In the genomic region with DNA sequence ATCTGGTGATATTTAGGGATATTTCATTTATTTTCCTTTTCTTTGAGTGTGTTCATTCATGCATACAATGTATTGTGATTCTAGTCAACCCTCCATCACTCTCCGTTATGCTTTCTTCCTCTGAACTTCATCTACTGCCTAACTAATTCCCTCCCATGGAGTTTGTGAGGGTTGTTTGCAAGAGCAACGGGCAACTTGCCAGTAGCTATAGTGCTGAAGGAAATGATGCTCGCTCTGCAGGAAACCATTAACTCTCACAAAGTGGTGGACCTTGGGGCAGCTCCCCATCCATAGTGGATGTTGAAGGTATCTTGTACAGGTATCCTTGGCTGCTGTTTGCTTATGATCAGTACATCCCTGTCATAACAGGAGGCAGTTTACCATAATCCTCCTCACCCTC, we compare ENCODE assay signal across 19 mouse cellular contexts. TPM values are rescaled to one million over a fixed set of nuclear protein-coding genes. Genes with fewer than 3 reads are reported as not detected.
DNase-seq lines count a peak whose midpoint lies in the region; ATAC-seq lines count a peak whose summit lies in the region.
"Had no signal": no experiment of that assay in that cellular context is flagged by ENCODE, and none has a peak within 500 bp of the region (broad histone marks: within the 10 kb centered on the region; RNA-seq: fewer than 3 reads in every experiment).

No protein-coding gene starts in this region.

- no peak overlapping the region for H3K9ac ChIP-seq in forebrain, embryonic 13.5 days
- H3K9ac ChIP-seq in forebrain, embryonic 12.5 days = no peak overlapping the region
- H3K9ac ChIP-seq in hindbrain, embryonic 16.5 days (ENCODE audit: low read depth, low read length) = no peak overlapping the region; the same call in 1 of the 2 replicates
- no peak overlapping the region for H3K9ac ChIP-seq in neural tube, embryonic 14.5 days (replicated peaks; ENCODE audit: low read depth, low read length)
- H3K9ac ChIP-seq: embryonic facial prominence, embryonic 12.5 days; heart, embryonic 15.5 days; kidney, embryonic 15.5 days had no signal

- H3K36me3 ChIP-seq in forebrain, embryonic 13.5 days (ENCODE audit: poor library complexity, severe bottlenecking) = no peaks in the 10 kb centered on the region
- H3K36me3 ChIP-seq in forebrain, embryonic 12.5 days (replicated peaks) = no peaks in the 10 kb centered on the region
- no peaks in the 10 kb centered on the region for H3K36me3 ChIP-seq in hindbrain, embryonic 16.5 days (ENCODE audit: control insufficient read depth, insufficient read depth, low read length)
- no peaks in the 10 kb centered on the region for H3K36me3 ChIP-seq in neural tube, embryonic 14.5 days (ENCODE audit: control insufficient read depth, insufficient read depth, low read length)
- H3K36me3 ChIP-seq: embryonic facial prominence, embryonic 12.5 days; heart, embryonic 15.5 days; kidney, embryonic 15.5 days had no signal

- 34% methylated on average over 3 of the region's 3 CpGs for WGBS in forebrain, embryonic 13.5 days
- 56% methylated on average over 3 of the region's 3 CpGs for WGBS in forebrain, embryonic 12.5 days
- WGBS in hindbrain, embryonic 16.5 days = 26% methylated on average over 3 of the region's 3 CpGs
- 29% methylated on average over 3 of the region's 3 CpGs for WGBS in neural tube, embryonic 14.5 days

- peak; percentile 44 for DNase-seq in brain, adult 2 months (ENCODE audit: low read depth, low spot score)
- no peak for DNase-seq in spleen, adult 12 weeks (ENCODE audit: low spot score)
- DNase-seq in right cerebral cortex, adult 18-20 months = no peak
- no peak for DNase-seq in thymus, postnatal 0 days (ENCODE audit: low spot score)
- DNase-seq: cerebellum, adult 11 months; cerebellum, postnatal 36 days; gastrocnemius, postnatal 36 days; liver; right cerebral cortex, postnatal 25 days; thymus, adult 2 months had no signal

- ATAC-seq in forebrain, embryonic 13.5 days = no peak; the same call in 1 of the 2 replicates
- ATAC-seq in forebrain, embryonic 12.5 days (ENCODE audit: low FRiP score) = no peak; the same call in 1 of the 2 replicates
- ATAC-seq in hindbrain, embryonic 16.5 days = peak; percentile 26
- no peak; the same call in 1 of the 2 replicates for ATAC-seq in neural tube, embryonic 14.5 days (ENCODE audit: low read depth)
- ATAC-seq: inflammation-experienced regulatory T-cells, adult 6 months had no signal

- peak overlapping the region; percentile 30 for H3K4me2 ChIP-seq in forebrain, embryonic 13.5 days
- no peak overlapping the region for H3K4me2 ChIP-seq in forebrain, embryonic 12.5 days
- peak overlapping the region; percentile 44 for H3K4me2 ChIP-seq in hindbrain, embryonic 16.5 days (ENCODE audit: low read length)
- peak overlapping the region; percentile 19; the same call in 1 of the 2 replicates for H3K4me2 ChIP-seq in neural tube, embryonic 14.5 days (ENCODE audit: low read depth, low read length)
- H3K4me2 ChIP-seq: embryonic facial prominence, embryonic 12.5 days; heart, embryonic 15.5 days; kidney, embryonic 15.5 days had no signal

- H3K9me3 ChIP-seq in forebrain, embryonic 13.5 days (replicated peaks) = no peaks in the 10 kb centered on the region
- H3K9me3 ChIP-seq in forebrain, embryonic 12.5 days = no peaks in the 10 kb centered on the region
- H3K9me3 ChIP-seq in hindbrain, embryonic 16.5 days (ENCODE audit: control insufficient read depth, low read length) = no peaks in the 10 kb centered on the region
- no peaks in the 10 kb centered on the region for H3K9me3 ChIP-seq in neural tube, embryonic 14.5 days (ENCODE audit: control insufficient read depth, low read length)
- H3K9me3 ChIP-seq: embryonic facial prominence, embryonic 12.5 days; heart, embryonic 15.5 days; kidney, embryonic 15.5 days had no signal

- peaks cover 10% of the 10 kb centered on the region; the same call in 1 of the 2 replicates for H3K4me1 ChIP-seq in forebrain, embryonic 13.5 days
- peaks cover 11% of the 10 kb centered on the region for H3K4me1 ChIP-seq in forebrain, embryonic 12.5 days
- H3K4me1 ChIP-seq in hindbrain, embryonic 16.5 days (ENCODE audit: control insufficient read depth, insufficient read depth, low read depth, low read length) = peaks cover 5% of the 10 kb centered on the region; the same call in 1 of the 2 replicates
- 0 out of 2 replicates have a peak, but pooled peaks cover 2% of the 10 kb centered on the region for H3K4me1 ChIP-seq in neural tube, embryonic 14.5 days (ENCODE audit: control insufficient read depth, insufficient read depth, low read length)
- H3K4me1 ChIP-seq: embryonic facial prominence, embryonic 12.5 days had no signal

- H3K27me3 ChIP-seq in forebrain, embryonic 13.5 days = 0 out of 2 replicates have a peak, but pooled peaks cover 3% of the 10 kb centered on the region
- H3K27me3 ChIP-seq in forebrain, embryonic 12.5 days = no peaks in the 10 kb centered on the region
- no peaks in the 10 kb centered on the region for H3K27me3 ChIP-seq in hindbrain, embryonic 16.5 days (replicated peaks; ENCODE audit: control insufficient read depth, insufficient read depth, low read length)
- H3K27me3 ChIP-seq in neural tube, embryonic 14.5 days (ENCODE audit: control insufficient read depth, insufficient read depth, low read length) = no peaks in the 10 kb centered on the region
- H3K27me3 ChIP-seq: embryonic facial prominence, embryonic 12.5 days; heart, embryonic 15.5 days; kidney, embryonic 15.5 days had no signal

- H3K4me3 ChIP-seq in forebrain, embryonic 13.5 days = no peak overlapping the region
- H3K4me3 ChIP-seq in forebrain, embryonic 12.5 days (replicated peaks) = no peak overlapping the region
- H3K4me3 ChIP-seq in hindbrain, embryonic 16.5 days (ENCODE audit: low read length) = peak overlapping the region; percentile 1; the same call in 1 of the 2 replicates
- H3K4me3 ChIP-seq in neural tube, embryonic 14.5 days (ENCODE audit: low read depth, low read length) = no peak overlapping the region
- H3K4me3 ChIP-seq: embryonic facial prominence, embryonic 12.5 days; heart, embryonic 15.5 days; kidney, embryonic 15.5 days had no signal

- no peak overlapping the region for H3K27ac ChIP-seq in forebrain, embryonic 13.5 days
- H3K27ac ChIP-seq in forebrain, embryonic 12.5 days = no peak overlapping the region
- no peak overlapping the region for H3K27ac ChIP-seq in hindbrain, embryonic 16.5 days (ENCODE audit: low read depth, low read length)
- no peak overlapping the region for H3K27ac ChIP-seq in neural tube, embryonic 14.5 days (ENCODE audit: low read depth, low read length)
- H3K27ac ChIP-seq: embryonic facial prominence, embryonic 12.5 days; heart, embryonic 15.5 days; kidney, embryonic 15.5 days had no signal

RNA-seq across cellular contexts. Expression of a gene that starts 20.6 kb away (rescaled TPM):
- polyA plus RNA-seq in forebrain, embryonic 13.5 days (2015; fragmentation: Nextera tagmentation; extraction: Ambion mirVana) = 2.2 and 2.6 TPM in 2 replicates
- polyA plus RNA-seq in forebrain, embryonic 12.5 days (2016; fragmentation: Nextera tagmentation; extraction: Ambion mirVana) = 0.57 and 1.2 TPM in 2 replicates
- polyA plus RNA-seq in hindbrain, embryonic 16.5 days (2015; fragmentation: Nextera tagmentation; extraction: Ambion mirVana) = 4.7 and 5.6 TPM in 2 replicates
- polyA plus RNA-seq in neural tube, embryonic 14.5 days (2014; fragmentation: Nextera tagmentation; extraction: Ambion mirVana) = 3.7 and 4.5 TPM in 2 replicates
- 0.84 and 0.94 TPM in 2 replicates for polyA plus RNA-seq in thymus, postnatal 0 days (2015; fragmentation: Nextera tagmentation; extraction: Ambion mirVana)
- polyA plus RNA-seq: inflammation-experienced regulatory T-cells, adult 6 months had no signal

RNA-seq across cellular contexts. Expression of a gene that starts 21.3 kb away (rescaled TPM):
- not detected in 2 replicates for polyA plus RNA-seq in forebrain, embryonic 13.5 days (2015; fragmentation: Nextera tagmentation; extraction: Ambion mirVana)
- not detected in 2 replicates for polyA plus RNA-seq in forebrain, embryonic 12.5 days (2016; fragmentation: Nextera tagmentation; extraction: Ambion mirVana)
- not detected in 2 replicates for polyA plus RNA-seq in hindbrain, embryonic 16.5 days (2015; fragmentation: Nextera tagmentation; extraction: Ambion mirVana)
- polyA plus RNA-seq in neural tube, embryonic 14.5 days (2014; fragmentation: Nextera tagmentation; extraction: Ambion mirVana) = not detected in 2 replicates
- 1.1 and 1.5 TPM in 2 replicates for polyA plus RNA-seq in thymus, postnatal 0 days (2015; fragmentation: Nextera tagmentation; extraction: Ambion mirVana)
- polyA plus RNA-seq: embryonic facial prominence, embryonic 12.5 days; heart, embryonic 15.5 days; kidney, embryonic 15.5 days; lung, embryonic 16.5 days had no signal
